Mouse (Mus musculus) testis, adult 2 months (tissue): ENCODE results near the gene Carm1.

Experiments used
- CTCF ChIP-seq: fragments of 200-500 bp; IDR thresholded peaks from 2 replicates; pipeline ENCODE4 v1.5.1; 2012; ENCODE audit warnings: low read depth, mild to moderate bottlenecking, inconsistent platforms, low read length, moderate library complexity; ENCODE audit not compliant: control insufficient read depth, insufficient read depth, insufficient replicate concordance
- POLR2A ChIP-seq: fragments of 200-500 bp; IDR thresholded peaks from 2 replicates; pipeline ENCODE4 v1.6.1; 2012; ENCODE audit warnings: low read depth, mild to moderate bottlenecking, inconsistent platforms, low read length, moderate library complexity; ENCODE audit not compliant: control insufficient read depth

GRCm38 (mm10) chr9:21616232-21616781, 69.6 kb downstream of the Carm1 start:
- TF ChIP-seq POLR2A (peak; percentile 51; the same call in 1 of the 2 replicates), CTCF (no peak)
